Mouse (Mus musculus) left cerebral cortex, adult 11 months (tissue): ENCODE data around the gene Emc8.

ENCODE experiments used
- DNase-seq: peaks from one replicate; pipeline ENCODE4 v3.0.0; 2022; ENCODE audit warnings: low spot score

Gene Emc8

DNA sequence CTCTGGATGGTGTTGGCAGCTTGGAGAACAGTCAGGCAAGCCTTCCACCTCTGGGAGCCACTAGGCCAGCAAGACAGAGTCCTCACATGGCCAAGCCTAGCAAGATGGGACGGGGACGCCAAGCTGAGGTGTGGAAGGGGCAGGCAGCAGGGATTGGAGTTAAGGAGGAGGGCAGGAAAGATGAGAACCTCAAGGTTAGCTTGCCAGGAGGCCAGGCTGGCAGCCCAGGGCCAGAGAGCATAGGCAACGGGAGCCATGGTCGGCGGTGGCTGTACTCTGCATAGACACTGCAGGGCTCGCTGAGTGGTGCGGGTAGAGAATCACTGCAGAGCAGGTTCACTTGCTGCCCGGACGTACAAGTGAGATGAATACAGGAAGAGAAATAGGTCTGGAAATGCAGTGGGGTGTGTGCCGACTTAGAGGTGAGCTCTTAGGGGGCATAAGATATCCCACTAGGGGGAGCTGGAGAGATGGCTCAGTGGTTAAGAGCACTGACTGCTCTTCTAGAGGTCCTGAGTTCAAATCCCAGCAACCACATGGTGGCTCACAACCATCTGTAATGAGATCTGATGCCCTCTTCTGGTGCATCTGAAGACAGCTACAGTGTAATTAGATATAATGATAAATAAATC, 26.2 kb downstream of the Emc8 start:
- DNase-seq: no peak

DNA sequence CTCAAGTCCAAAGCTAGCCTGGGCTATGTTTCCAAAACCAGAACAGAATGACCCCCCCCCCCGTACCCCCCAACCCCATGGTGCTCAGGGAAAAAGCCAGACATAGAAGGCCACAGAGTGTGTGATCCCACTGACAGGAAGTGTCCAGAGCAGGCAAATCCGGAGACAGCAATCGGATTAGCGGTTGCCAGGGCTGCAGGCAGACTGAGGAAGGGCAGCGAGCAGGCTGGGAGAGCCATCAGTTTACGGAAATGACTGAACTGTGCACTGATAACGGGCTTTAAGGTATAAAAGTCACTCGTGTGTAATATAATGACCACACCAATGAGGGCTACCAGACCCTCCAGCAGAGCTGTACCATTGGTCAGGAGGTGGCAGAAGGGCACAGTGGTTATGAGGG, 27.1 kb downstream of the Emc8 start:
- no peak for DNase-seq

DNA sequence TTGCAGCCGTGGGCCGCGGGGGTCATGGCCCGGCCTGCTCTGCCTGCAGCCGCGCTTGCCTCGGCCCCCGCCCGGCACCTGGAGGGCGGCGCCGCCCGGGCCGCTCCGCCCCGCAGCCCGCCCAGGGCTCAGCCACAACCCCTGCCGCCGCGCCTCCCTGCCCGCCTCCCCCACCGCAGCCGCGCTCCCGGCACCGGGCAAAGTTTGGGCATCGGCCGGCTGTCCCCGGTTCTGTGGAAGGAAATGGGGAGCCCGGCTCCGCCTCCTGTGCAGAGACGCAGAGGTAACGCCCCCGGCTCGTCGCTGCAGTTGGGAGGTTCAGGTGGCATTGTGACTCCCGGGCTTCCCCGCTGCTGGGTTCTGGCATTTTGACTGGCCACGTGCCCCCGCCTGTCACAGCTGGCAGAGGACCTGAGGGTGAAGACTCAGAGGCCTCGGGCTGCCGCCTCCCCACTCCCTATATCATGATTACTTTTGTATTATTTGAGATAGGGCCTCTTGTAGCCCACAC, 34.0 kb downstream of the Emc8 start:
- DNase-seq: no peak

DNA sequence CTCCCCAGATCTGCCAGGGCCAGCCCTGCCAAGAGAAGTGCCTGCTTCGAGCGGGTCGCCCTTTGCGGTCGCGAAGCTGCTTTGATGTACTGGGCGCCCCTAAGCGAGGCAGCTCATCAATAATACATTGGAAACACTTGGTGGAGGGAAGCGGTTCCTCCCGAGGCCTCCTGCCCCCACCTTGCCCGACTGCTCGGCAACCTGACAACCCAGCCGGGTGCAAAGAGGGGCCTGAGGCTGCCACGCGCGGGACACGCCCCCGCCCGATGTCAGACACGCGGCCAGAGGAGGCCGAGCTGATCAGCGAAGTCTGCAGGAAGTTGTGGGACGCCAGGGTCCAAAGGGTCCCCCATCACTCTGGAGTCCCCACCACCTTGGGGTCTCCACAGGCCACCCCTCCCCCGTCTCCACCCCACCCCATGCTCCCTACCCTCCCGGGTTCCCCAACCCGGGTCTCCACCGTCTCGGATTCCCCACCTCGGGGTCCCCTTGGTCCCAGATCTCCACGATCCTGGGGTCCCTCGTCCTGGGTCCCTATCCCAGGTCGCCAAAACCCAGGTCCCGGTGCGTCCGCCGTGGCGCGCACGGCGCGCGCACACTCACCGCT, 34.6 kb downstream of the Emc8 start:
- DNase-seq: no peak

DNA sequence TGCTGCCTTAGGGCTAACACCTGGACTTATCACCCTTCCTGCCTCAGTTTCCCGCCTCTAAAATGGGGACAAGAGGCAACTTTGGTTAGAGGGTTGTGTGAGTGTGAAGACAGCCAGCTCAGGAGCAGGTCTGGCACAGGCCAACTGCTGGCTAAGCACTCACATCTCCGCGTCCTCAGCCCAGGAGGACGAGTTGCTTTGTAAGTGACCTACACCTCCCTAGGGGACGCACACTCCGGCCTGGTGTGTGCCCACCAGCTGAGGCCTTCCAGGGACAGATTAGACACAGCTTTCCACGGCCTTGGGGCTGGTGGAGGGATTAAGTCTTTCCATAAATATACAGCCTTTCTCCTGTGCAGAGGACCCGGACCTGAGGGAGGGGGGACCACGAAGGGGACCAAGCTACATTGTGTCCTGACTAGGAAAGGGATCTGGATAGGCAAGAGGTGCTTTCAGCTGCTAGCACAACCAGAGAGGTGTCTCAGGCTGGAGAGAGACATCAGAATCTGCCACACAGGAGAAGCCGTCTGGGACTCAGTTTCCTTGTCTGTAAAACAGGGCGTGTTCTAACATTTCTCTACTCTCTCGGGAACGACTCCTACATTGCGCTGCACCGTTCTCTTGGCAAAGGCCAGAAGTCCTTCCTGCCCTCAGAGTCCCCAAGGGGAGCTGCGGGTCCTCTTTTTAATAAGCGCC, 35.3 kb downstream of the Emc8 start:
- no peak for DNase-seq

DNA sequence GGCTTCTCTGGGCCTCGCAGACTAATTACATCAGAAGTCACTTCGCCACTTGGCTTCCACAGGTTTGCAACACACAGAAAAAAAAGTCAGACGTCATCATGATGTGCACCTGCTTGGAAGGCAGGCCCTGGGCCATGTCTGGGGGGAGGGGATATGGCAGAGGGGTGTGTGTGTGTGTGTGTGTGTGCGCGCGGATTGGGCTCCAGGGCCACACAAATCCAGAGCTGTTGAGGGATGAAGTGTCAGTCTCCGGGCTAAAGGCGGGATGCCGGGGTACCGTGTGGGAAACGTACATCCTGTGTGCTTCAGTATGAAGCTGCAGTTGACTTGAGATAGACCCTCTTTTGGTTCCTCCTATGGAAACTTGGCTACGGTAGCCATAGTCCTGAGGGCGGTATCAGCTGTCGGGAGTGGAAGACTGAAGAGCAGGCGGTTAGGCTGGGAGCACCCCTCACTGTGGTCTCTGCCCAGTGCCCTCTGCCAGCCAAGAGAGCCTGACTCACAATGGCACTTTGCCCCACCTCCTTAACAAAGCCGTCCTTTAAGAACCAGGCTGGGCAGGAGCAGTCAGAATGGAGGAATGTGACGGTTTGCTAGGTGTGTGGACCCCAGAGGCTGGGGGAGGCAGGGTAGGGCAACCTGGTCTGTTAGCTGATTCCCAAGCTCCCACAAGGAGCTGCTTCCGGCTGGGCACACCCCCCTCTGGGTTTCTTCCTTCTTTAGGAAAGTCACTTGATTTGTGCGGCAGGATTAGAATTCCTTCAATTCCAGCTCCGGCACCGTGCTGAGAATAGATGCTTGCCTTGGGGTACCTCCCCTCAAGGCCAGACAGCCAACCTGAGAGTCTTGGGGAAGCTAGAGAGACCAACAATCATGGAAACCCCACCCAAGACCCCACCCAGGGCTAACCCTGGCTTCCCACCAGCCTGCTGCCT, 36.7 kb downstream of the Emc8 start:
- DNase-seq: no peak

DNA sequence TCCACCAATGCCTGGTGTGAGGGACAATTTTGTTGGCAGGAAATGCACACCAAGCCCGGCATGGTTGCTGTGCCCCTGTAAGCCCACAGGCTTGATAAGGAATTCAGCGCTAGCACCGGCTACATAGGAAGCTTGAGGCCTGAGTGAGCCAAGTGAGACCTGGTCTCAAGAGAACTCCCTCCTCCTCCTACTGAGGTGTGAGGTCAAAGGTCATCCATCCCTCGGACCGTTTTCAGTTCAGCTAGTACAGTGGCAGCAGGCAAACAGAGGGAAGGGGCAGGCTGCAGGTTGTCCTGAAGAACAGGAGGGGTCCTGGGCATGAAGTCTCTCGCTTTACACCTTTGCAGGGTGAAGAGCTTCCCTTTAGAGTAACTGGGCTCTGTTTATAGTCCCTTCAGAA, 37.5 kb downstream of the Emc8 start:
- no peak for DNase-seq

DNA sequence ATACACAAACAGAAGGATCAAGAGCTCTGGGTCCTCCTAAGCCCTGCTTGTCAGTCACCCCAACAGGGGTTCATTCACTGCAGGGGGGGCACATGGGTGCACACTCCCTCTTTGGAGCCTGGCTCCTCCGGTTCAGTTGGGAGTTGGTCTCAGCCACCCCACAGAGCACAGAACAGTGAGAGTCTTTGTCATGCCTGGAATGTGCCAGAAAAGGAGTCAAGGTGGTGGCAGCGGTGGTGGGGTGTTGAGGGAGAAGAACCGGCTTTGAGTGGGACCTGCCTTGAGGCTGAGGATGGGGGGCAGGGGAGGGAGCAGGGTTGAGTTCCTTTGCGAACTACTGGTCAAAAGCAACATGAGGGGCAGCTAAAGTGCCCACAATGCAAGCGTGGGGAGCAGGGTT, 38.3 kb downstream of the Emc8 start:
- DNase-seq: no peak

DNA sequence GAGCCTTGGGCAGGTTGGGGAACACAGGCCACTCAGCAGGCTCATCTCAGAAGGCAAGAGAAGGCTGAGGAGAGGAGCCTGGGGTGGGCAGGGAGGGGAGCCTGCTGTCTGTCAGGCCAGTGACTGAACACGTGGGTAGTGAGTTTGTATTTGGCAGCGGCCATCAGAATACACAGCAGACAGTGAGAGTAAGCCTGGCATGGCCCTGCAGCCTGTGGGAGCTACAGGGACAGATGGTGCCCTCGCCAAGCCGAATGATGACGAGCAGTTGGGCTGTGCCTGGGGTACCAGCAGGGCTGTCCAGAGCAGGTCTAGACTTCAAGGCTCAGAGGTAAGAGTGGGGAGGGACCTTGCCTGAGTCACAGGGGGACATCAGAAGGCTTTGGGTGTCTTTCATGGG, 41.1 kb downstream of the Emc8 start:
- peak; percentile 41 for DNase-seq

DNA sequence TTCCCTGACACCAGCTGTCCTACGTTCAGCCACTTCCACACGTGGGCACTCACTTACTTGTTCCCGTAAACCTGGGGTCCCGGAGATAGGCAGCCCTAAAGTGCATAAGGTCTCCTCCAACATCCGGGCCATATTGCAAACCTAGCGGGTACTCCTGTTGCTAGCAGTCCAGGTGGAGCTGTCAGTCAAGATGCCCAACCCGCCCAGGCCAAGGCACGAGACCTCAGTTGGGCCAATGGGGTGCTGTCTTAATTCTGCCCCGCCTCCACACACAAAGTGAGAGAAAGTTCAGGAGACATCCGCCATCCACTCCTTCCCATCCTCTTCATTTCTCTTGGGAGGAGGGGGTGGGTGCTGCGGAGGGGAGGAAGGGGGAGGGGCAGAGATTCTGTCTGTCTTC, 41.9 kb downstream of the Emc8 start:
- DNase-seq: no peak

DNA sequence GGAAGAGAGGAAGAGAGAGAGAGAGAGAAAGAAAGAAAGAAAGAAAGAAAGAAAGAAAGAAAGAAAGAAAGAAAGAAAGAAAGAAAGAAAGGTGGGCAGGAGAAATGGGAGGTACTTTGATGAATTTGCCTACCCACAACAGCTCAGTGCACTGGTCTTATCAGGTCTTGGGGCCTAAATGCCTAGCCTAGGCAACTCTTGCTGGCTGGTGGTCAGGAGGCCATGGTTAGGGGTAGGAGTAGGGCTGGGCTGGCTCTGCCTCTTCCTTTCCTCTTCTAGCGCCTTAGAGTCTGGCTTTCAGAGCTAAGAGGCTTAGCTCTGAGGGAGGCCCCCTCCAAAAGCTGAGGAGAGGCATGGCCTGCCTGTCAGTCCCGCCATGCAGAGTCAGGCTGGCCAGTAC, 44.8 kb downstream of the Emc8 start:
- no peak for DNase-seq

DNA sequence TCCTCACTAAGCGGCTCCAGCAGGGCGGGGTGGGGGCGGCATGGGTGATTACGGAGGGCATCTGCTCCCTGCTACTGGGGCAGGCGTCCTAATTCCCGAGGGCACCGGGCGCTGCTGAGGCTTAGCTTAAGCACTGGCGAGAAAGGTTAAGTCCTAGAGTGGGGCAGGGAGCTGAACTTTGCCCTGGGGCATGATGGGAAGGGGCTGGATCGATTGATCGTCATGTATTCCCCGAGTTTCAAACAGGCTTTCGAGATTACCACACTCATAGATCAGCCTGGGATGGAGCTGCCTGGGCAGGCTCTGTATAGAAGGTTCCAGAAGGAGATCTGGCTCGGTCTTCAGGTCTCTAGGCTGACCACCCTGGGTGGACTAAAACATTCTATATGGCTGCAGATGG, 46.2 kb downstream of the Emc8 start:
- no peak for DNase-seq

DNA sequence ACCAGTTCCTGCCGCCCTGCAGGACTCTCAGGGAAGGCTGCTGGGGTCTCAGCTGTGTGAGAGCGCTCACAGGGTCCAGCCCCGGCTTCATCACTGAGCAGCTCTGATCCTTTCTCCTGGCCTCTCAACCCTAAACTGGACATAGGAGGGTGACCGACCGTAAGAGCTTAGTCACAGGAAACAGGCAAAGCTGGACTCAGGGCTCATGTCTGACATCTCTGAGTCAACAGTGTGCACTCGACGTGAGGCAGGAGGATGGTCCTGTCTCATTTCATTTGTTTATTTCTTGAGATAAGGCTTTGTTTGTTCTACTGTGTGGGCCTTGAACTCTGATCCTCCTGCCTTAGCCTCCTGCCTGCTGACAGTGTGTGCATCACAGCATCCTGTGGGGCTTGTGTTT, 47.9 kb downstream of the Emc8 start:
- DNase-seq: no peak

DNA sequence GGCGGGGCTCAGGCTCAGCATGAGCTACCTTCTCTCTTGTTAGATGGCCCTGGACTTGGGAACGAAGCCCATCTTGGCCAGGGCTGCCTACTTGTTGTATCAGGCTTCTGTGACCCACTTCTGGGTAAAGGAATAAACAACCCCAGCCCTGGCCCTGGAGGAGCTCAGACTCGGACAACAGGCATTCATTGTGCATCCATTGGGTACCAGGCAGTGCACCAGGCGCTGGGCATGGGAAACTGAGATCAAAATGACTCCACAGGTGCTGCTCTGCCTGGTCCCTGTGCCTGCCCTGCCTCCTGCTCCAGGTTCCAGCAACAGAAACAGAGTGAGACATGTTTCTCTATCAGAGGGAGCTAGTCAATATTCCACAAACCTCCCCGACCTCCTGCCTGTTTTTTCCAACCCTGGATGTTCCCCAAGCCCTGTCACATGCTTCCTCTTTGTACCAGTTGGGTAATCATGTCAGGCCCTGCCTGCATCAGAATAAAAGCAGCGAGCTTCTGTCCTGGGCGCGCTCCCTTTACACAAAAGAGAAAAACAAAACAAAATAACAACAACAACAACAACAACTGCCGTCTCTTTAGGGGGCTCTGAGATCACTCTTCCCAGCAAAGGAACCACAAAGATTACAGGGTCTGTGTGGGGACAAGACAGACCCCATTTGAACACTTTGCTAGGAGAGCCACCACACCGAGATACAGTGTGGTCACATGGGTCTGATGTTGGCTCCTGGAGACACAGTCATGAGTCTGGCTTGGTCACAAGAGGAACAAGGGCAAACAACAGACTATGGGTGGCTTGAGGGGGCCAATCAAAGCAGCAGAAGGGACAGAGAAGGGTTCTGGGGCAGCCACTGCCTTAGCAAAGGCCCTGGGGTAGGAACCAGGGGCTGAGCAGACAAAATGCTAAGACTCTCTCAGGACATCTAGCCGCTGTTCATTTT, 48.9 kb downstream of the Emc8 start:
- DNase-seq: peak; percentile 47

DNA sequence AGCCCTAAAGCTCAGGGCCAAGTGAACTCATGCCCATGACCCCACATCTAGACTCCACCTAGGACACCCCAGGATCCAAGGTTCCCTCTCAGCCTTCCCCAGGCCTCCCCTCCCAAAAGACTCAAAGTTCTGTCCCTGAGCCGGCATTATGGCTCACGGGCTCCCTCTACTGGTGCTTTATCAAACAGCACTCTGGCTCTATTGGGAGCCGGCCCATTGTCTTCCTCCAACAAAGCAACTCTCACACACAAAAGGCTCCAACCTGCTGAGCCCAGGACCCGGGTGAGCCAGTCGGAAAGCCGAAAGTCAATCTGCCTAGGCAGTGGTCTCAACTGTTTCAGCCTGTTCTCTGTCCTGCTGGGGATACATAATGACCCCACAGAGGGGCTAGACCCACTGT, 50.3 kb downstream of the Emc8 start:
- peak; percentile 72 for DNase-seq

DNA sequence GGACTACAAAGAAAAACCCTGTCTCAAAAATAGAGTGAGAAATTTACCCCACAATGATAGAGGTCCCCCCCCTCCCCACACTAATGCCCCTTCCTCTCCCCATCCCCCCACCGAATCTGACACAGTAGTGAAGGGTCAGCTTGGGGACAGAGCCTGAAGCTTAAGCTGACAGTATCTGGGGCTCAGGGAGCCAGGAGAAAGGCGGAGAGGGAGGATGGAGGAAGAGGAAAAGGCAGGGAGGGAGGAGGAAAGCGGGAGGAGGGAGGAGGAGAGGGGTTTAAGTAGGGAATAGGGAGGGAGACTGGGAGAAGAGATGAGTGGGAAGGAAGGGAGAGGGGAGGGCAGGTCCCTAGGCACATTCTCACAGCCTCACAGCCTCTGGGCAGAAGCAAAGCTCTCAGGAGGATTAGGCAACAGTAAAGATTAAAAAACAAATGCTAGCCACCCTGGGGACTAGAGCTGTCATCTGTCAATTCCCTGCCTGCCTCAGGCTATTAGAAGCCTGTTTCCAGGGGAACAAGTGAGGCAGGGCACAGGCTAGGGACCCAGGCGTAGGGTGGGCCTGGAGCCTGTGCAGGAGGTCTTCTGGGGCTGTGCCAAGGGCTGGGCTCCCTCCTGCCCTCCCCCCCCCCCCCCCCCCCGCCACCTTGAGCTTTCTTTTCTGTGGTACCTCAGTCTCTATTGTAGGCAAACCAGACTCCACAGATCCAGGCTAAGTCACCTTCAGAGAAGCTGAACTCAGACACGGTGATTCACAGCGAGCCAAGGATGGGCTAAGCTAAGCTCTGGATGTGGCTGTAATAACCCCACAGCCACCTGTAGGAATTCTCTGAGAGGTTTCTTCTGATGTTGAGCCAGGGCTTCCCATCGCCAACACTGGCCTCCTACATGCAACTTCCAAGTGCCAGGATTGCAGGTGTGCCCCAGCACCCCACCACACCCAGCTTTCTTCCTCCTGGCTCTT, 51.4 kb downstream of the Emc8 start:
- no peak for DNase-seq

DNA sequence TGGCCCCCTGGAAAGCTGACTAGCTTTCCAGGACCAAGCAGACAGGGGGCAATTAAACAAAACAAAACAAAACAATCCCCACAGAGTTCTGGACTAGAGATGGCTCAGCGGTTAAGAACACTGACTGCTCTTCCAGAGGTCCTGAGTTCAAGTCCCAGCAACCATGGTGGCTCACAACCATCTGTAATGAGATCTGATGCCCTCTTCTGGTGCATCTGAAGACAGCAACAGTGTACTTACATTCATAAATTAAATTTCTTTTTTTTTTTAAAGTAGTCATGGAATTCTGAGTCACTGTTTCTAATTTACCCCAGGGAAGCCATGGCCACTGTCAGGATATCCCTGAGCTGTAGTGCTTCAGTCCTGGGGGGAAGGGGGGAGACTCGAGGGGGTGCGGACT, 53.9 kb downstream of the Emc8 start:
- DNase-seq: no peak

DNA sequence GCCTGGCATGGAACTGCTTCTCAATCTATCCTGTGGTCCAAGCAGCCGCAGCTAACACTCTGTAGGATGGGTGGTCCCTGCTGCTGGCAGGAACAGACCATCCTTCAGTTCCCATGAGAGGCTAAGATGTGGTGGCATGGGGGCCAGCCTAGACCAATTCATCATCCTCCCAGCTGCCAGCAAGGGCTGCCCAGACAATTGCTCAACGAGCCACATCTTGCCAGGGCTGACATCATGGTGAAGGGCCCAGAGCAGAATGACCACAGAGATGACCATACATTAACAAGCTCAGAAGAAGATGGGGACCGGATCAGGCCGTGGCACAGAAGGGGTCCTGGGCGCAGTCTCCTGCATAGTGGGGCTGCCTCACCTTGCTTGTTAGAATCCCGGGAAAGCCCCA, 57.5 kb downstream of the Emc8 start:
- DNase-seq: no peak

DNA sequence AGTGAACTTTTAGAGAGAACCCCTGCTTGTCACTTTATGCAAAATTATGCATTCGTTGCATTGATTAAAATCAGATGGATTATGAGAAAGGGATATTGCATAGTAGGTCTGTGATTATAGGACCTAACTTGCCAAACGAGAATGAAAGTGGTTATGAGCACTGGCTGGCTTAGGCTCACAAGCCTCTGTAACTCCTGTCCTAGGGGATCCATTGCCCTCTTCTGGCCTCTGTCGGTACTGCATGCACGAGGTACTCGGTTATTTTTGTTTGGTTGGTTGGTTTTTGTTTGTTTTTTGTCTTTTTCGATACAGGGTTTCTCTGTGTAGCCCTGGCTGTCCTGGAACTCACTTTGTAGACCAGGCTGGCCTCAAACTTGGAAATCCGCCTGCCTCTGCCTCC, 60.5 kb downstream of the Emc8 start:
- DNase-seq: peak; percentile 61

DNA sequence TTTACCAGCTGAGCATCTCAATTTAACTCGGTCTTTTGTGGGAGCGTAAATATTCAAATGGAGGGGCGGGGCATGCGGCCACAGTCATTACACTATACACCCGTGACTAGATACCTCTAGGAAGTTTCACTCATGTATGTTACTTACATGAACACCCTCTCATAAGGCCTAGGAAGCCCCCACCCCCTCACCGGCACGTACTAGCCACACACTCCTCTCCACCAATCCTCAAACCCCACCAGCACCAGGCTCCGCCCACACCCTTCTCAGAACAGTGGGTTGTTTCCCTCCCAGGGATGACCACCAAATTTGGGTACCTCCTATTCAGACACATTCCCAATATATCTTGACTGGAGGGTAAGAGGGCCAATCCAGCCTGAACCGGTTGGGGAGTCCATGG, 60.9 kb downstream of the Emc8 start:
- no peak for DNase-seq
